ENCODE assay signal across 18 mouse cellular contexts in genomic region chr15:31125784-31126183, GRCm38 (mm10).
DNase-seq lines count a peak whose midpoint lies in the region; ATAC-seq and TF ChIP-seq lines count a peak whose summit lies in the region.
"Had no signal": no experiment of that assay in that cellular context is flagged by ENCODE, and none has a peak within 500 bp of the region (broad histone marks: within the 10 kb centered on the region; RNA-seq: fewer than 3 reads in every experiment).

No protein-coding gene starts in this region.

- H3K4me3 ChIP-seq in layer of hippocampus, adult 2 months = no peak overlapping the region
- H3K4me3 ChIP-seq in CH12.LX (replicated peaks in 1 of 3; ENCODE audit: low read depth in 2 of 3, low read length in 2 of 3, poor library complexity in 1 of 3) = no peak overlapping the region
- H3K4me3 ChIP-seq in intestine, embryonic 16.5 days (ENCODE audit: low read length) = no peak overlapping the region

- TF ChIP-seq CTCF in layer of hippocampus, adult 2 months (conservative IDR thresholded peaks at IDR 0.05) = peak; percentile 41
- TF ChIP-seq CTCF in CH12.LX (conservative IDR thresholded peaks at IDR 0.05 in 1 of 2, IDR thresholded peaks at IDR 0.05 in 1 of 2; ENCODE audit: low read depth in 2 of 2, low read length in 2 of 2) = no peak

- H3K27me3 ChIP-seq in CH12.LX (replicated peaks) = no peaks in the 10 kb centered on the region
- H3K27me3 ChIP-seq in intestine, embryonic 16.5 days (replicated peaks; ENCODE audit: control insufficient read depth, insufficient read depth, low read length) = no peaks in the 10 kb centered on the region
- H3K27me3 ChIP-seq: Patski had no signal

- H3K36me3 ChIP-seq in CH12.LX (replicated peaks in 1 of 2; ENCODE audit: control insufficient read depth in 1 of 2, insufficient read depth in 1 of 2, low read length in 1 of 2) = no peaks in the 10 kb centered on the region
- H3K36me3 ChIP-seq in intestine, embryonic 16.5 days (ENCODE audit: control insufficient read depth, insufficient read depth, low read length) = no peaks in the 10 kb centered on the region
- H3K36me3 ChIP-seq: G1E had no signal

- H3K4me2 ChIP-seq in CH12.LX (ENCODE audit: insufficient read depth, low read depth, poor library complexity, severe bottlenecking) = no peak overlapping the region
- H3K4me2 ChIP-seq in intestine, embryonic 16.5 days (ENCODE audit: low read depth, low read length) = no peak overlapping the region

- peaks cover 0 to 20% of the 10 kb centered on the region in 2 experiments; a peak in 3 of 4 replicates for H3K4me1 ChIP-seq in CH12.LX (ENCODE audit: control insufficient read depth in 1 of 2, insufficient read depth in 2 of 2)
- no peaks in the 10 kb centered on the region for H3K4me1 ChIP-seq in intestine, embryonic 16.5 days (ENCODE audit: control insufficient read depth, insufficient read depth, low read length)

- dilution Hi-C loops in CH12.LX (cut with MboI; ENCODE audit: extremely low pct_ligation_motif_present, extremely low pct_unique_long_range_greater_than_20kb, low sequenced_read_pairs) = no loop called here

- in situ Hi-C loops in CH12.LX (cut with MboI; ENCODE audit: low pct_ligation_motif_present, low pct_unique_long_range_greater_than_20kb, low sequenced_read_pairs) = no loop called here

- no peaks in the 10 kb centered on the region for H3K79me2 ChIP-seq in CH12.LX (replicated peaks; ENCODE audit: control insufficient read depth, extremely low read depth, insufficient read depth, poor library complexity, severe bottlenecking)

- peak; percentile 14 for ATAC-seq in inflammation-experienced regulatory T-cells, adult 6 months
- ATAC-seq in intestine, embryonic 16.5 days = no peak
- ATAC-seq: activated CD4-positive, CD25-positive, alpha-beta regulatory T cell, adult 4 months; CD4-positive, CD25-positive, alpha-beta regulatory T cell, adult 4 months; Patski had no signal

- no peak for TF ChIP-seq RAD21 in CH12.LX (IDR thresholded peaks at IDR 0.05; ENCODE audit: low read depth, low read length)

- intact Hi-C loops in left cerebral cortex, postnatal 25 days (cut with DNase I) = no loop called here

- WGBS in intestine, embryonic 16.5 days = 95% methylated on average over 1 of the region's 1 CpGs

- no peak for DNase-seq in layer of hippocampus, adult 2 months (ENCODE audit: low spot score in 2 of 2)
- no peak for DNase-seq in layer of hippocampus, postnatal 10 days (ENCODE audit: low spot score in 2 of 2)
- DNase-seq in CH12.LX (ENCODE audit: extremely low read depth) = peak; percentile 31
- peak; percentile 4 for DNase-seq in induced T-regulatory cell, adult 2 months (ENCODE audit: low read depth)
- DNase-seq in left cerebral cortex, postnatal 25 days (ENCODE audit: low spot score in 2 of 2) = no peak
- DNase-seq in lung, adult 18-20 months = no peak
- DNase-seq: adrenal gland, postnatal 10 days; adrenal gland, postnatal 25 days; B cell, adult 2 months; cerebellum, adult 11 months; cerebellum, adult 11-12 months; cerebellum, adult 18-20 months had no signal

- no peak overlapping the region for H3K27ac ChIP-seq in layer of hippocampus, adult 2 months
- no peak overlapping the region for H3K27ac ChIP-seq in CH12.LX (ENCODE audit: insufficient read depth, low read depth)
- no peak overlapping the region for H3K27ac ChIP-seq in intestine, embryonic 16.5 days (ENCODE audit: low read length)

- no peaks in the 10 kb centered on the region for H3K9me3 ChIP-seq in CH12.LX (replicated peaks; ENCODE audit: low read length)
- H3K9me3 ChIP-seq in intestine, embryonic 16.5 days (ENCODE audit: control insufficient read depth, low read length) = no peaks in the 10 kb centered on the region
- H3K9me3 ChIP-seq: G1E had no signal

- TF ChIP-seq POLR2A in CH12.LX (IDR thresholded peaks at IDR 0.05; ENCODE audit: low read depth, low read length) = no peak

- TF ChIP-seq EP300 in CH12.LX (IDR thresholded peaks at IDR 0.05; ENCODE audit: low read length) = peak; percentile 49; the same call in 1 of the 2 replicates

- no peak overlapping the region for H3K9ac ChIP-seq in CH12.LX (ENCODE audit: insufficient read depth, low read depth)
- H3K9ac ChIP-seq in intestine, embryonic 16.5 days (ENCODE audit: low read depth, low read length) = no peak overlapping the region

TF ChIP-seq in CH12.LX, 34 proteins besides CTCF, POLR2A, EP300 and RAD21:
- no peak for TF ChIP-seq USF1 (IDR thresholded peaks at IDR 0.05; ENCODE audit: low read depth, low read length)
- TF ChIP-seq ELF1 (IDR thresholded peaks at IDR 0.05; ENCODE audit: low read depth, low read length) = no peak
- no peak for TF ChIP-seq HCFC1 (IDR thresholded peaks at IDR 0.05; ENCODE audit: low read depth, low read length)
- no peak for TF ChIP-seq GABPA (IDR thresholded peaks at IDR 0.05; ENCODE audit: insufficient replicate concordance, low read depth, low read length)
- TF ChIP-seq USF2 (conservative IDR thresholded peaks at IDR 0.05; ENCODE audit: low read depth, low read length) = no peak
- TF ChIP-seq TBP (conservative IDR thresholded peaks at IDR 0.05; ENCODE audit: low read depth, low read length) = no peak
- no peak for TF ChIP-seq UBTF (IDR thresholded peaks at IDR 0.05; ENCODE audit: low read depth, low read length)
- 0 out of 2 replicates have a peak, but pooled peaks have one; percentile 7 for TF ChIP-seq JUN (IDR thresholded peaks at IDR 0.05; ENCODE audit: insufficient read depth, low read depth, low read length)
- no peak for TF ChIP-seq MAZ (IDR thresholded peaks at IDR 0.05; ENCODE audit: low read depth, low read length)
- TF ChIP-seq KAT2A (IDR thresholded peaks at IDR 0.05; ENCODE audit: insufficient replicate concordance, low read length) = no peak
- TF ChIP-seq RCOR1 (conservative IDR thresholded peaks at IDR 0.05; ENCODE audit: low read depth, low read length) = no peak
- no peak for TF ChIP-seq SMC3 (IDR thresholded peaks at IDR 0.05; ENCODE audit: low read depth, low read length)
- TF ChIP-seq ETS1 (conservative IDR thresholded peaks at IDR 0.05; ENCODE audit: low read depth, low read length) = peak; percentile 34; the same call in 1 of the 2 replicates
- no peak for TF ChIP-seq MXI1 (IDR thresholded peaks at IDR 0.05; ENCODE audit: low read depth, low read length)
- no peak for TF ChIP-seq SIN3A (IDR thresholded peaks at IDR 0.05; ENCODE audit: low read length)
- peak; percentile 50 for TF ChIP-seq IRF4 (IDR thresholded peaks at IDR 0.05; ENCODE audit: low read depth, low read length)
- no peak for TF ChIP-seq BHLHE40 (IDR thresholded peaks at IDR 0.05; ENCODE audit: low read depth, low read length)
- TF ChIP-seq POLR2AphosphoS2 (IDR thresholded peaks at IDR 0.05; ENCODE audit: low read depth, low read length) = no peak
- no peak for TF ChIP-seq ZKSCAN1 (IDR thresholded peaks at IDR 0.05; ENCODE audit: borderline replicate concordance, low read depth, low read length)
- TF ChIP-seq CHD1 (IDR thresholded peaks at IDR 0.05; ENCODE audit: low read depth, low read length) = no peak
- TF ChIP-seq ZMIZ1 (IDR thresholded peaks at IDR 0.05; ENCODE audit: low read depth, low read length) = no peak
- peak; percentile 58; the same call in 1 of the 2 replicates for TF ChIP-seq ZNF384 (IDR thresholded peaks at IDR 0.05; ENCODE audit: low read depth, low read length)
- no peak for TF ChIP-seq ZC3H11A (IDR thresholded peaks at IDR 0.05; ENCODE audit: low read depth, low read length)
- no peak for TF ChIP-seq PAX5 (IDR thresholded peaks at IDR 0.05; ENCODE audit: low read length)
- TF ChIP-seq MAX (IDR thresholded peaks at IDR 0.05; ENCODE audit: low read length) = no peak
- no peak for TF ChIP-seq JUND (conservative IDR thresholded peaks at IDR 0.05; ENCODE audit: low read depth, low read length)
- peak; percentile 73 for TF ChIP-seq MEF2A (IDR thresholded peaks at IDR 0.05; ENCODE audit: borderline replicate concordance, low read depth, low read length)
- no peak for TF ChIP-seq CHD2 (IDR thresholded peaks at IDR 0.05; ENCODE audit: low read length)
TF ChIP-seq in CH12.LX: peak in this region for 5.

Comparison
In these comparisons a context has a peak if more than half of its experiments do, and no peak if none do; other contexts are left out.
1. DNase-seq: peak in CH12.LX (single experiment) and induced T-regulatory cell, adult 2 months (single experiment); none in layer of hippocampus, adult 2 months (0 of 2), layer of hippocampus, postnatal 10 days (0 of 2), left cerebral cortex, postnatal 25 days (0 of 2) and lung, adult 18-20 months (0 of 2).